Comparison of ENCODE assay signal across 12 mouse cellular contexts in the genomic region with DNA sequence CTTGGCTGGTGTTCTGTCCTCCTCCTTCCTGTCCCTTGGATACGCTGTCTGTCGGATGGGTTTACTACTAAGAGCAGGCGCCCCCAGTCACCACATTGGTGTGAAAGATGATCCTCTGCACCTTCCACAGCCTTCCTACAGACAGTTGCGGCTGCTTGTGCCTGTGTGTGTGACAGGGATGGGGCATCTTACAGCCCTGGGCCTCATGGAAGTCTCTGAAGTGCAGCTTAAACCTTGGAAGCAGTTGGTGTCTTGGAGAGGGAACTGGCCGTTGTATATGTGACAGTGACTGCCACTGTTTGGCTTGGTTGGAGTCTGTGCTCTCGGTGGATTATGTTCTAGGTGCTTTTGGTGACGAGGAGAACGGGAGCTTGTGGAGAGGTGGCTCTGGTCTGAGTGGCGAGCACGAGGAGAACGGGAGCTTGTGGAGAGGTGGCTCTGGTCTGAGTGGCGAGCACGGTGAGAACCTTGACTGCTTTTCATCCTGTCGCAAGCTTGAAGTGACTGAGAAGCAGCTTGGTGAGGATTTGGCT. TPM values are rescaled to one million over a fixed set of nuclear protein-coding genes. Genes with fewer than 3 reads are reported as not detected.
DNase-seq lines count a peak whose midpoint lies in the region; ATAC-seq and TF ChIP-seq lines count a peak whose summit lies in the region.
"Had no signal": no experiment of that assay in that cellular context is flagged by ENCODE, and none has a peak within 500 bp of the region (broad histone marks: within the 10 kb centered on the region; RNA-seq: fewer than 3 reads in every experiment).

No protein-coding gene starts in this region.

- no peak for DNase-seq in heart, postnatal 4 days
- no peak for DNase-seq in neural tube, embryonic 10.5 days (ENCODE audit: extremely low spot score, low spot score)
- no peak for DNase-seq in liver, embryonic 11.5 days (ENCODE audit: low spot score)
- no peak for DNase-seq in stomach, postnatal 0 days (ENCODE audit: low spot score)
- no peak for DNase-seq in right cerebral cortex, postnatal 14 days
- DNase-seq in urinary bladder, adult 2 months (ENCODE audit: low spot score), result no peak
- DNase-seq: adrenal gland, adult 2 months; kidney, adult 9 months had no signal

- H3K36me3 ChIP-seq in heart, embryonic 11.5 days (ENCODE audit: control insufficient read depth, insufficient read depth, low read length), result no peaks in the 10 kb centered on the region
- peaks cover 4% of the 10 kb centered on the region for H3K36me3 ChIP-seq in neural tube, embryonic 12.5 days
- H3K36me3 ChIP-seq in liver, embryonic 11.5 days (ENCODE audit: control insufficient read depth, insufficient read depth, low read length), result no peaks in the 10 kb centered on the region; the same call in 1 of the 2 replicates
- peaks cover 6% of the 10 kb centered on the region; the same call in 1 of the 2 replicates for H3K36me3 ChIP-seq in stomach, postnatal 0 days (ENCODE audit: control insufficient read depth, insufficient read depth, low read length)

- no peaks in the 10 kb centered on the region for H3K27me3 ChIP-seq in heart, embryonic 11.5 days (ENCODE audit: control insufficient read depth, insufficient read depth, low read length)
- H3K27me3 ChIP-seq in neural tube, embryonic 12.5 days (replicated peaks), result no peaks in the 10 kb centered on the region; the same call in 1 of the 2 replicates
- H3K27me3 ChIP-seq in liver, embryonic 11.5 days (replicated peaks; ENCODE audit: control insufficient read depth, insufficient read depth, low read length), result no peaks in the 10 kb centered on the region
- H3K27me3 ChIP-seq in stomach, postnatal 0 days (ENCODE audit: control insufficient read depth, insufficient read depth, low read length), result no peaks in the 10 kb centered on the region
- H3K27me3 ChIP-seq: CH12.LX had no signal

- peaks cover 79% of the 10 kb centered on the region for H3K4me1 ChIP-seq in heart, embryonic 11.5 days (ENCODE audit: control insufficient read depth, insufficient read depth, low read length)
- peaks cover 74% of the 10 kb centered on the region for H3K4me1 ChIP-seq in neural tube, embryonic 12.5 days
- H3K4me1 ChIP-seq in liver, embryonic 11.5 days (replicated peaks; ENCODE audit: control insufficient read depth, insufficient read depth, low read length), result peaks cover 74% of the 10 kb centered on the region
- peaks cover 37% of the 10 kb centered on the region for H3K4me1 ChIP-seq in stomach, postnatal 0 days (replicated peaks; ENCODE audit: control insufficient read depth, insufficient read depth)

- peak overlapping the region; percentile 81 for H3K4me2 ChIP-seq in heart, embryonic 11.5 days
- peak overlapping the region; percentile 93 for H3K4me2 ChIP-seq in neural tube, embryonic 12.5 days (replicated peaks)
- peak overlapping the region; percentile 81 for H3K4me2 ChIP-seq in liver, embryonic 11.5 days
- H3K4me2 ChIP-seq in stomach, postnatal 0 days (replicated peaks; ENCODE audit: low read depth), result peak overlapping the region; percentile 83

- no peak for ATAC-seq in heart, embryonic 11.5 days (replicated peaks; ENCODE audit: insufficient number of reproducible peaks, low FRiP score, low TSS enrichment)
- no peak for ATAC-seq in neural tube, embryonic 12.5 days (ENCODE audit: low FRiP score, low read depth)
- no peak for ATAC-seq in liver, embryonic 11.5 days (replicated peaks; ENCODE audit: low FRiP score)
- ATAC-seq in stomach, postnatal 0 days (ENCODE audit: low FRiP score, low TSS enrichment), result no peak

- H3K9ac ChIP-seq in heart, embryonic 11.5 days (ENCODE audit: low read depth, low read length), result peak overlapping the region; percentile 59; the same call in 1 of the 2 replicates
- no peak overlapping the region for H3K9ac ChIP-seq in neural tube, embryonic 12.5 days
- no peak overlapping the region for H3K9ac ChIP-seq in liver, embryonic 11.5 days (ENCODE audit: low read depth, low read length)
- H3K9ac ChIP-seq in stomach, postnatal 0 days (ENCODE audit: low read length), result peak overlapping the region; percentile 38; the same call in 1 of the 2 replicates

- H3K9me3 ChIP-seq in heart, embryonic 11.5 days (replicated peaks; ENCODE audit: control insufficient read depth, low read length), result no peaks in the 10 kb centered on the region
- no peaks in the 10 kb centered on the region for H3K9me3 ChIP-seq in neural tube, embryonic 12.5 days
- no peaks in the 10 kb centered on the region for H3K9me3 ChIP-seq in liver, embryonic 11.5 days (ENCODE audit: control insufficient read depth, low read length)
- no peaks in the 10 kb centered on the region for H3K9me3 ChIP-seq in stomach, postnatal 0 days (ENCODE audit: control insufficient read depth, low read length)

- no peak for TF ChIP-seq EP300 in stomach, postnatal 0 days (optimal IDR thresholded peaks at IDR 0.05)

- peak overlapping the region; percentile 64; the same call in 1 of the 2 replicates for H3K27ac ChIP-seq in heart, embryonic 11.5 days (ENCODE audit: low read depth, low read length)
- H3K27ac ChIP-seq in neural tube, embryonic 12.5 days, result no peak overlapping the region
- peak overlapping the region; percentile 25; the same call in 1 of the 2 replicates for H3K27ac ChIP-seq in liver, embryonic 11.5 days (ENCODE audit: low read depth, low read length)
- H3K27ac ChIP-seq in stomach, postnatal 0 days (replicated peaks), result peak overlapping the region; percentile 75

- TF ChIP-seq CTCF in stomach, postnatal 0 days (IDR thresholded peaks at IDR 0.05; ENCODE audit: low read depth), result no peak

- 34% methylated on average over 14 of the region's 14 CpGs for WGBS in heart, embryonic 11.5 days (ENCODE audit: insufficient replicate concordance)
- WGBS in neural tube, embryonic 12.5 days, result 68% methylated on average over 14 of the region's 14 CpGs
- WGBS in liver, embryonic 11.5 days, result 63% methylated on average over 14 of the region's 14 CpGs
- 21% methylated on average over 14 of the region's 14 CpGs for WGBS in stomach, postnatal 0 days

- peak overlapping the region; percentile 85; the same call in 1 of the 2 replicates for H3K4me3 ChIP-seq in heart, embryonic 11.5 days (ENCODE audit: low read depth, low read length)
- H3K4me3 ChIP-seq in neural tube, embryonic 12.5 days, result no peak overlapping the region
- H3K4me3 ChIP-seq in liver, embryonic 11.5 days (ENCODE audit: low read depth, low read length), result no peak overlapping the region
- peak overlapping the region; percentile 97 for H3K4me3 ChIP-seq in stomach, postnatal 0 days (ENCODE audit: low read depth, low read length)

RNA-seq across cellular contexts. Expression of a gene that starts 4.7 kb away (rescaled TPM):
- 47.3 and 47.6 TPM in 2 replicates for polyA plus RNA-seq in heart, embryonic 11.5 days (2014; fragmentation: Nextera tagmentation; extraction: Ambion mirVana)
- 100 to 1,000 TPM; 132 to 136 TPM for total RNA-seq in heart, postnatal 4 days (2021)
- polyA plus RNA-seq in neural tube, embryonic 12.5 days (2016; fragmentation: Nextera tagmentation; extraction: Ambion mirVana), result 39.4 and 42.6 TPM in 2 replicates
- polyA plus RNA-seq in liver, embryonic 11.5 days (2014; fragmentation: Nextera tagmentation; extraction: Ambion mirVana), result 37.4 and 42.2 TPM in 2 replicates
- polyA plus RNA-seq in stomach, postnatal 0 days (2015; fragmentation: Nextera tagmentation; extraction: Ambion mirVana), result 29.1 and 33.0 TPM in 2 replicates
- 146 and 191 TPM in 2 replicates for polyA plus RNA-seq in urinary bladder, adult 2 months (2012; rRNA removed)

RNA-seq across cellular contexts. Expression of a gene that starts 17.2 kb away (rescaled TPM):
- 0.13 and 0.34 TPM in 2 replicates for polyA plus RNA-seq in heart, embryonic 11.5 days (2014; fragmentation: Nextera tagmentation; extraction: Ambion mirVana)
- under 1 TPM; 0.10 to 0.23 TPM for total RNA-seq in heart, postnatal 4 days (2021)
- 5.2 and 10.0 TPM in 2 replicates for polyA plus RNA-seq in neural tube, embryonic 12.5 days (2016; fragmentation: Nextera tagmentation; extraction: Ambion mirVana)
- polyA plus RNA-seq in liver, embryonic 11.5 days (2014; fragmentation: Nextera tagmentation; extraction: Ambion mirVana), result 0.10 and 0.13 TPM in 2 replicates
- 10.7 and 12.3 TPM in 2 replicates for polyA plus RNA-seq in stomach, postnatal 0 days (2015; fragmentation: Nextera tagmentation; extraction: Ambion mirVana)
- 0.28 and 0.53 TPM in 2 replicates for polyA plus RNA-seq in urinary bladder, adult 2 months (2012; rRNA removed)

RNA-seq across cellular contexts. Expression of a gene that starts 47.4 kb away (rescaled TPM):
- 91.1 and 97.1 TPM in 2 replicates for polyA plus RNA-seq in heart, embryonic 11.5 days (2014; fragmentation: Nextera tagmentation; extraction: Ambion mirVana)
- total RNA-seq in heart, postnatal 4 days (2021), result 10 to 100 TPM; 65.1 to 68.0 TPM
- polyA plus RNA-seq in neural tube, embryonic 12.5 days (2016; fragmentation: Nextera tagmentation; extraction: Ambion mirVana), result 70.7 and 70.9 TPM in 2 replicates
- 110 and 119 TPM in 2 replicates for polyA plus RNA-seq in liver, embryonic 11.5 days (2014; fragmentation: Nextera tagmentation; extraction: Ambion mirVana)
- polyA plus RNA-seq in stomach, postnatal 0 days (2015; fragmentation: Nextera tagmentation; extraction: Ambion mirVana), result 58.9 and 61.3 TPM in 2 replicates
- 29.5 and 36.9 TPM in 2 replicates for polyA plus RNA-seq in urinary bladder, adult 2 months (2012; rRNA removed)

RNA-seq across cellular contexts. Expression of a gene that starts 58.0 kb away (rescaled TPM):
- 36.1 and 43.3 TPM in 2 replicates for polyA plus RNA-seq in heart, embryonic 11.5 days (2014; fragmentation: Nextera tagmentation; extraction: Ambion mirVana)
- 10 to 100 TPM; 11.5 TPM for total RNA-seq in heart, postnatal 4 days (2021)
- polyA plus RNA-seq in neural tube, embryonic 12.5 days (2016; fragmentation: Nextera tagmentation; extraction: Ambion mirVana), result 31.5 and 32.5 TPM in 2 replicates
- 54.1 and 58.1 TPM in 2 replicates for polyA plus RNA-seq in liver, embryonic 11.5 days (2014; fragmentation: Nextera tagmentation; extraction: Ambion mirVana)
- polyA plus RNA-seq in stomach, postnatal 0 days (2015; fragmentation: Nextera tagmentation; extraction: Ambion mirVana), result 32.4 and 36.8 TPM in 2 replicates
- polyA plus RNA-seq in urinary bladder, adult 2 months (2012; rRNA removed), result 26.9 and 33.6 TPM in 2 replicates

RNA-seq across cellular contexts. Expression of a gene that starts 58.1 kb away (rescaled TPM):
- 0.31 and 0.35 TPM in 2 replicates for polyA plus RNA-seq in heart, embryonic 11.5 days (2014; fragmentation: Nextera tagmentation; extraction: Ambion mirVana)
- under 1 TPM; 0.18 to 0.29 TPM for total RNA-seq in heart, postnatal 4 days (2021)
- 0.15 and 0.17 TPM in 2 replicates for polyA plus RNA-seq in neural tube, embryonic 12.5 days (2016; fragmentation: Nextera tagmentation; extraction: Ambion mirVana)
- polyA plus RNA-seq in liver, embryonic 11.5 days (2014; fragmentation: Nextera tagmentation; extraction: Ambion mirVana), result 0.11 and 0.23 TPM in 2 replicates
- 1.2 and 1.3 TPM in 2 replicates for polyA plus RNA-seq in stomach, postnatal 0 days (2015; fragmentation: Nextera tagmentation; extraction: Ambion mirVana)
- polyA plus RNA-seq in urinary bladder, adult 2 months (2012; rRNA removed), result 0.78 and 1.1 TPM in 2 replicates
- polyA plus RNA-seq: thymus, postnatal 0 days had no signal

Comparison
In these comparisons a context has a peak if more than half of its experiments do, and no peak if none do; other contexts are left out.
1. H3K4me3 ChIP-seq: peak in heart, embryonic 11.5 days (single experiment) and stomach, postnatal 0 days (single experiment); none in neural tube, embryonic 12.5 days (single experiment) and liver, embryonic 11.5 days (single experiment).
2. H3K9ac ChIP-seq: peak in heart, embryonic 11.5 days (single experiment) and stomach, postnatal 0 days (single experiment); none in neural tube, embryonic 12.5 days (single experiment) and liver, embryonic 11.5 days (single experiment).
3. Peak in every context shown above with its lines, with median percentiles within 50 percentile points of each other: H3K4me2 ChIP-seq.